Mouse (Mus musculus): Measurements from ENCODE around the gene Pgm2. TPM values are rescaled to one million over a fixed set of nuclear protein-coding genes. Genes with fewer than 3 reads are reported as not detected.

Gene Pgm2
- polyA plus RNA-seq, 1 experiment, result 0.43 TPM

- Histone ChIP-seq H3K4me1 (ENCODE audit: control insufficient read depth, insufficient read depth, low read length) (no peaks in the 10 kb centered on the region), H3K27me3 (ENCODE audit: control insufficient read depth, insufficient read depth, low read length) (no peaks in the 10 kb centered on the region), H3K27ac (ENCODE audit: control insufficient read depth, insufficient read depth, low read depth, low read length) (no peak overlapping the region), H3K4me3 (ENCODE audit: control insufficient read depth, low read depth, low read length) (no peak overlapping the region), H3K36me3 (ENCODE audit: control insufficient read depth, insufficient read depth, low read length) (no peaks in the 10 kb centered on the region)
- TF ChIP-seq CTCF (IDR thresholded peaks at IDR 0.05; ENCODE audit: control insufficient read depth, insufficient read depth, insufficient replicate concordance, low read depth, low read length) (no peak), POLR2A (IDR thresholded peaks at IDR 0.05; ENCODE audit: control insufficient read depth, low read depth, low read length) (no peak)
Observed at GRCm38 (mm10) chr5:64064401-64064800, 28.3 kb upstream of the Pgm2 start.

DNA sequence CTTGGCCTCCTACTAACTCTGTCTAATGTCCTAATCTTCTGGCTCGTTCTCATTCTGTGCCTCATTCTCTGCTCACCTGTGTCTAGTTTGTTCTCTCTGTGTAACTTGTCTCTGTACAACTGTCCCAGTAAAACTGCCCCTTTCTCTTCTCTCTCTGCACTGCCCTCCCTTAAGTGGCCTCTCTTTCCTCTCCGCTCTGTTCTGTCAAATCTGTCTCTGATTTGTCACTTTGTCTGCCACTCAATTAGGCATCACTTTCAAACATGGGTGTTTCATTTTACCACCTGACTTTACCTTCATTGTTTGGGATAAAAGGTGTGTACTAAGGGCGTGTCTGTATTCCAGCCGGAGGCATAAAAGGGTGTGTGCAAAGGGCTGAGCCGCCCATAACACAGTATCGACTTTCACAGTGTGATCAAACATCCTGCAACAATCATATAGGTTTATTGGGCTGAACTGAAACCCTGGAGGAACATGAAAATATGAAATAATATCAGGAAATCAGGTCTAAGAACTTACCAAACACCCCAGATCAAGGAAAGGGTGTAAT is 27.2 kb upstream of the Pgm2 start:
- Histone ChIP-seq H3K27me3 (ENCODE audit: control insufficient read depth, insufficient read depth, low read length) (no peaks in the 10 kb centered on the region), H3K4me3 (ENCODE audit: control insufficient read depth, low read depth, low read length) (no peak overlapping the region), H3K27ac (ENCODE audit: control insufficient read depth, insufficient read depth, low read depth, low read length) (no peak overlapping the region), H3K36me3 (ENCODE audit: control insufficient read depth, insufficient read depth, low read length) (no peaks in the 10 kb centered on the region), H3K4me1 (ENCODE audit: control insufficient read depth, insufficient read depth, low read length) (no peaks in the 10 kb centered on the region)
- TF ChIP-seq CTCF (IDR thresholded peaks at IDR 0.05; ENCODE audit: control insufficient read depth, insufficient read depth, insufficient replicate concordance, low read depth, low read length), result no peak
- TF ChIP-seq POLR2A (IDR thresholded peaks at IDR 0.05; ENCODE audit: control insufficient read depth, low read depth, low read length), result no peak

GRCm38 (mm10) chr5:64066159-64066558 is 26.6 kb upstream of the Pgm2 start:
- Histone ChIP-seq H3K4me3 (ENCODE audit: control insufficient read depth, low read depth, low read length) (no peak overlapping the region), H3K36me3 (ENCODE audit: control insufficient read depth, insufficient read depth, low read length) (no peaks in the 10 kb centered on the region), H3K27ac (ENCODE audit: control insufficient read depth, insufficient read depth, low read depth, low read length) (no peak overlapping the region), H3K4me1 (ENCODE audit: control insufficient read depth, insufficient read depth, low read length) (no peaks in the 10 kb centered on the region), H3K27me3 (ENCODE audit: control insufficient read depth, insufficient read depth, low read length) (no peaks in the 10 kb centered on the region)
- no peak for TF ChIP-seq POLR2A (IDR thresholded peaks at IDR 0.05; ENCODE audit: control insufficient read depth, low read depth, low read length)
- no peak for TF ChIP-seq CTCF (IDR thresholded peaks at IDR 0.05; ENCODE audit: control insufficient read depth, insufficient read depth, insufficient replicate concordance, low read depth, low read length)

DNA sequence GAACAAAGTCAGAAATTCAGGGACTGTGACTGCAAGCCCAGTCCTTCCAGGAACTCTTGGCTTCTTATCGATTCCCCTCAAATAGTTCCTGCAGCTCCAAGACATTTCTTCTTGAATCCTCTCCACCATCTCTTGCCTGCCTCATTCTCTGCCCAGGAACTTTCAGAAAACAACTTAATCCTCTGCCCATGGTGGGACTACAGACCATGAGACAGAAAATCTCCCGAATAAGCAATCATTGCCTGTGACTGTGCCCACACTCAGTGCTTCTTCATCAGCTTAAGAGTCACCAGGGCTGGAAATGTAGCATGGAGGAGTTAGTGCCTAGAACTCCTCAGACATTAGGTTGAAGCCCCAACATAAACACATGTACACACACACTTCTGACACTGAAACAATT is 25.2 kb upstream of the Pgm2 start:
- Histone ChIP-seq H3K27ac (ENCODE audit: control insufficient read depth, insufficient read depth, low read depth, low read length) (no peak overlapping the region), H3K4me1 (ENCODE audit: control insufficient read depth, insufficient read depth, low read length) (no peaks in the 10 kb centered on the region), H3K36me3 (ENCODE audit: control insufficient read depth, insufficient read depth, low read length) (no peaks in the 10 kb centered on the region), H3K4me3 (ENCODE audit: control insufficient read depth, low read depth, low read length) (no peak overlapping the region), H3K27me3 (ENCODE audit: control insufficient read depth, insufficient read depth, low read length) (no peaks in the 10 kb centered on the region)
- TF ChIP-seq CTCF (IDR thresholded peaks at IDR 0.05; ENCODE audit: control insufficient read depth, insufficient read depth, insufficient replicate concordance, low read depth, low read length) (no peak), POLR2A (IDR thresholded peaks at IDR 0.05; ENCODE audit: control insufficient read depth, low read depth, low read length) (no peak)

DNA sequence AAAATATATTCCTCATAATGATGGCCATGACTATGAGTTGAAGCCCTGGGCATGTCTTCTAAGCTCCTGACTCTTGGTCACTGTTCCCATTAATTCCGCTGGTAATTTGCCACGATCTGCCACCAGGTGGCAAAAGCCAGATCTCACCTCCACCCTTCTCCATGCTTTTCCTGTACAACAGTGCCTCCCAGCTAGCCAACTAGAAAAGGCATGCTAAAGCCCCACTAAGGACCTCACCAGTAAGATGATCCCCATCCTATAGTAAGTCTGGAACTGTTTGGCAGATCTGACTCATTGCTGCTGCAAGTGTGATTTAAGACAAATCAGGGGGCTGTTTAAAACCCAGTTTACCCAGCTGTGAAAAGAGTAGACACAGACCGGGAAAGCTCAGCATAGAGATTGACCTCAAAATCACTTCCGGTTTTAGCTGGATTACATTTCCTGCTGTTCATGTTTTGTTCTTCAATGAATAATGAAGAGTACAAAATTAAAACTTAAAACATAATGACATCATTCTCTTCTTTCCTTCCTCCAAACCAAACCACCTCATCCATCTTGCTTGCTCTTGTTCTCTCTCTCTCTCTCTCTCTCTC is 22.6 kb upstream of the Pgm2 start:
- Histone ChIP-seq H3K4me3 (ENCODE audit: control insufficient read depth, low read depth, low read length) (no peak overlapping the region), H3K27me3 (ENCODE audit: control insufficient read depth, insufficient read depth, low read length) (no peaks in the 10 kb centered on the region), H3K27ac (ENCODE audit: control insufficient read depth, insufficient read depth, low read depth, low read length) (no peak overlapping the region), H3K4me1 (ENCODE audit: control insufficient read depth, insufficient read depth, low read length) (no peaks in the 10 kb centered on the region), H3K36me3 (ENCODE audit: control insufficient read depth, insufficient read depth, low read length) (no peaks in the 10 kb centered on the region)
- TF ChIP-seq POLR2A (IDR thresholded peaks at IDR 0.05; ENCODE audit: control insufficient read depth, low read depth, low read length) (no peak), CTCF (IDR thresholded peaks at IDR 0.05; ENCODE audit: control insufficient read depth, insufficient read depth, insufficient replicate concordance, low read depth, low read length) (peak; percentile 44; the same call in 1 of the 2 replicates)

DNA sequence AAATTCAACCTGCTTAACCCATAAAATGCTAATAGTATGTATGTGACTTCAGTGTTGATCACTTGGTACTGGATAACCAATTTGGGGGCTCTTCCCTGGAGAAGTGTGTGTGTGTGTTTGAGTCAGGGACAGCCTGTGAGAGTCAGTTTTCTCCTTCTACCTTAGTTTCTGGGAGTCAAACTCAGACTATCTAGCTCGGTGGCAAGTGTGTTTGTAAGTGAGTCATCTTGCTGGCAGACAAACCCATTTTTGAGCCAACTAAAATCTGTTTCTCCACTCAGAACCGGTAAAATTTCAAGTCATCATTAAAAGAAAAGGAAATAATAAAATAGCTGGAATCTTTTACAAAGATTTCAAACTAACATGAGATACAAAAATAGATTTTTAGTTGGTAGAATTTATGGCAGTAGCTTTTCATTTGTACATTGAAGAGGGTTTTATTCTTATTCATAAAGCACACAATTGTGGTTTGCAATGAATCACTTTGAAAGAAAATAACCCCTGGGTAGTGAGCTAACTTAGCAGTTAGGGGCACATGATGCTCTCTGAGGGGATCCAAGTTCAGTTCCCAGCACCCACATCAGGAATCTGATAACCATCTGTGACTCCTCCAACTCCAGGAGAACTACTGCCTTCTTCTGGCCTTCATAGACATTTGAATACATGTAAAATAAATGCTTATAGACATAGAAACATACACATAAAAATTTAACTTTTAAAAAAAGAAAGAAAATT is 21.8 kb upstream of the Pgm2 start:
- Histone ChIP-seq H3K27me3 (ENCODE audit: control insufficient read depth, insufficient read depth, low read length) (no peaks in the 10 kb centered on the region), H3K4me3 (ENCODE audit: control insufficient read depth, low read depth, low read length) (no peak overlapping the region), H3K36me3 (ENCODE audit: control insufficient read depth, insufficient read depth, low read length) (no peaks in the 10 kb centered on the region), H3K4me1 (ENCODE audit: control insufficient read depth, insufficient read depth, low read length) (no peaks in the 10 kb centered on the region), H3K27ac (ENCODE audit: control insufficient read depth, insufficient read depth, low read depth, low read length) (no peak overlapping the region)
- TF ChIP-seq POLR2A (IDR thresholded peaks at IDR 0.05; ENCODE audit: control insufficient read depth, low read depth, low read length), result no peak
- no peak for TF ChIP-seq CTCF (IDR thresholded peaks at IDR 0.05; ENCODE audit: control insufficient read depth, insufficient read depth, insufficient replicate concordance, low read depth, low read length)

DNA sequence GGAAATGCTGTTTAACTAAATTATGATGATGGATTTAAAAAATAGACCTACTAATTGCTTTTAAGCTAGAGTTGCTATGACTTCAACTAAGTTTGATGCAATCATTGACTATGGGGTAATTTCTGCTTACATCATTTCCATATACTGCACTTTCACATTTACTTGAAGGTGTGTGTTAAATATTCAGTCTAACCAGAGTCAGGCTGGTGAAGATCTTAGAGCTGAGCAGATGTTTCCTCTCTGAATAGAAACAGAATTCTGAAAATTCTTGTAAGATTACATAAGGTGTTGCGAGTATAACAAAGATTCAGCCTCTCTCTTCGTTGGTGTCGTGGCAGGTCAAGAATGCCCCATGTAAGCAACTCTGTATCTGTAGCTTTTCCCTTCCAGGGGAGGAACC is 18.3 kb upstream of the Pgm2 start:
- Histone ChIP-seq H3K4me3 (ENCODE audit: control insufficient read depth, low read depth, low read length) (no peak overlapping the region), H3K36me3 (ENCODE audit: control insufficient read depth, insufficient read depth, low read length) (no peaks in the 10 kb centered on the region), H3K27ac (ENCODE audit: control insufficient read depth, insufficient read depth, low read depth, low read length) (no peak overlapping the region), H3K4me1 (ENCODE audit: control insufficient read depth, insufficient read depth, low read length) (no peaks in the 10 kb centered on the region), H3K27me3 (ENCODE audit: control insufficient read depth, insufficient read depth, low read length) (no peaks in the 10 kb centered on the region)
- TF ChIP-seq CTCF (IDR thresholded peaks at IDR 0.05; ENCODE audit: control insufficient read depth, insufficient read depth, insufficient replicate concordance, low read depth, low read length) (no peak), POLR2A (IDR thresholded peaks at IDR 0.05; ENCODE audit: control insufficient read depth, low read depth, low read length) (no peak)
